In the genomic region with DNA sequence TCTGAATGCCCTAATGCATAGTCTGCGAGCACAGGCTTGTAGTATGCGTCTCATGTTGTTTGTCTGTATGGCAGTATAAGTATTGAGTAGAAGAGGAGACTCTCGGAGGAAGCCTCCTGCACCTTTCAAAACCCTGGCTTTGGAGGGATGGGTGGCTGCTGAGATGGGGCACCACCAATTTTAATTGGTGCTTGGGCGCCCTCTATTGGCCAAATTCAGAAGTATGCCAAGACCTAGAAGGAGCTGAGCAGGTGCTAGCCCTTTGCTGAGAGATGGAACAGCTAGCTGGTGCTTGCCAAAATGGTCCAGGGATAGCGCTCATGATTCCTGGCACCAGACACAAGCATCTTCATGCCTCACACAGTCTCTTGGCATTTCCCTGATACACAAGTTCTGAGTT, we compare ENCODE assay signal across 8 mouse cellular contexts.
DNase-seq lines count a peak whose midpoint lies in the region.

No protein-coding gene starts in this region.

- DNase-seq in B cell, adult 2 months, result peak; percentile 91
- DNase-seq in WW6 (ENCODE audit: low read depth, low spot score), result peak; percentile 68
- peak; percentile 90 to 95 for DNase-seq in cerebellum, postnatal 25 days
- DNase-seq in heart, adult 11 months, result peak; percentile 98
- DNase-seq in kidney, postnatal 10 days, result peak; percentile 92
- peak; percentile 86 to 90 for DNase-seq in lung, adult 18-20 months
- DNase-seq in retina, adult 2 months (ENCODE audit: low read depth, low spot score), result peak; percentile 57
- peak; percentile 82 to 95 for DNase-seq in thymus, postnatal 10 days (ENCODE audit: low spot score in 2 of 2)

Comparison
In these comparisons a context has a peak if more than half of its experiments do, and no peak if none do; other contexts are left out.
1. Peak in every context shown above with its lines: DNase-seq.